Mouse (Mus musculus): ENCODE measurements at regions not wholly inside any gene's neighbourhood (a gene's known extent, or its start where the extent isn't known, plus 50 kb on each side); places are given as distances from the start of the nearest gene placed in this dataset.
A peak's percentile ranks its signal among the peaks of the same experiment; 100 is the strongest.

DNA sequence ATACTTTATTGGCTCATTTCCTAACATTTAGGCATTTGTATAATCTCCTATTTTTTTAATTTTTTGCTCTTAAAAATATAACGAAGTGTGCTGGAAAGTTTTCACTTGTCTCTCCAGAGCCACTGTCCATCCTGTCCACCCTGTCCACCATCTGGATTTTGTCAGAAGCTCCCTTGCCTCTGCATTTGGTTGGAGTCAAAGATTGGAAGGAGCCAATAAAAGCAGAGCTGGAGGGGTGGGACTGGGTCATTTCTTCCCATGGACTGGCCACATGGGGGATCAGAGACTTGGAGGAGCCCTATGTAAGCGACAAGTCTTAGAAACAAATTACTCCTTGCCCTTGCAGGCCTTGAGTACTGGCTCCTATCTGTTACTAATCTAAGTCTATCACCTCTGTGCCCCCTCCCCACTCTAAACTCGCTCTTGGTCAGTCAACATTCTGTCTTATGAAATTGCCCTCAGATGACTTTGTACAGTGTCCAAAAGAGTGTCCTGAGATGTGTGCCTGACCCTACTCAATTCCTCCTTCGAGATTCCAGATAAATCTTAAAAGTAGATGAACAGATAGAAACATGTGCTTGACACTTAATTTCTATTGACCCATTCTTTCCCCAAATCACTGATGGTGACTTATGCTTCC, 303.3 kb downstream of the Nuak1 start:
- 87% methylated on average over 4 of the region's 4 CpGs for WGBS
- no peak for ATAC-seq (ENCODE audit: low FRiP score, low read depth)
- no peaks in the 10 kb centered on the region for H3K4me1 ChIP-seq (replicated peaks)
- H3K36me3 ChIP-seq: no peaks in the 10 kb centered on the region
- H3K4me3 ChIP-seq: no peak overlapping the region
- H3K9me3 ChIP-seq: no peaks in the 10 kb centered on the region
- no peak overlapping the region for H3K27ac ChIP-seq (replicated peaks)
- no peak overlapping the region for H3K4me2 ChIP-seq
- H3K27me3 ChIP-seq: no peaks in the 10 kb centered on the region
- H3K9ac ChIP-seq: no peak overlapping the region

GRCm38 (mm10) chr10:84142741-84143454, 297.5 kb downstream of the Nuak1 start:
- no peak for ATAC-seq (ENCODE audit: low FRiP score, low read depth)
- no peaks in the 10 kb centered on the region for H3K9me3 ChIP-seq
- no peak overlapping the region for H3K4me3 ChIP-seq
- H3K4me2 ChIP-seq: no peak overlapping the region
- H3K9ac ChIP-seq: no peak overlapping the region
- no peaks in the 10 kb centered on the region for H3K27me3 ChIP-seq
- no peaks in the 10 kb centered on the region for H3K4me1 ChIP-seq (replicated peaks)
- H3K27ac ChIP-seq (replicated peaks): no peak overlapping the region
- WGBS: 79% methylated on average over 8 of the region's 8 CpGs
- no peaks in the 10 kb centered on the region for H3K36me3 ChIP-seq

- ATAC-seq (ENCODE audit: low FRiP score, low read depth): no peak
- 72% methylated on average over 5 of the region's 5 CpGs for WGBS
- H3K4me1 ChIP-seq (replicated peaks): no peaks in the 10 kb centered on the region
- no peak overlapping the region for H3K27ac ChIP-seq (replicated peaks)
- no peak overlapping the region for H3K4me3 ChIP-seq
- H3K4me2 ChIP-seq: no peak overlapping the region
- H3K9ac ChIP-seq: no peak overlapping the region
- no peaks in the 10 kb centered on the region for H3K27me3 ChIP-seq
- no peaks in the 10 kb centered on the region for H3K36me3 ChIP-seq
- H3K9me3 ChIP-seq: no peaks in the 10 kb centered on the region
These were observed 296.6 kb downstream of the Nuak1 start for GRCm38 (mm10) chr10:84143674-84144343.

DNA sequence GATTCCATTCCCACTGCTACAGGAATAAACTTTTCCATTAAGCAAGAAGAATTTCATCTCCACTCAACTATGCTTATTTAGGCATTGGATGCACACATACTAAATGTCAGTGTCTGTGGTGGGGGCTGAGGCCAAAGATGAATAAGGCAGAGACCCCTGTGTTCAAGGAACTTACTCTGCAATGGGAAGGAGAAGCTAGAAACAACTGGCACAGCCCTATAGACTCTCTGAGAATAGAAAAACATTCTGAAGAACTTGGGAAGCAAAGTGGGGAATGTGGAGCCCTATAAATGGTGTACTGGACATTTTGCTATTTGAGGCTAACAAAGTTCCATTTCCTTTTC, 296.1 kb downstream of the Nuak1 start:
- Histone ChIP-seq H3K9ac (no peak overlapping the region), H3K4me1 (replicated peaks) (no peaks in the 10 kb centered on the region), H3K27ac (replicated peaks) (no peak overlapping the region), H3K4me2 (no peak overlapping the region), H3K36me3 (no peaks in the 10 kb centered on the region), H3K27me3 (no peaks in the 10 kb centered on the region), H3K9me3 (no peaks in the 10 kb centered on the region), H3K4me3 (no peak overlapping the region)
- no peak for ATAC-seq (ENCODE audit: low FRiP score, low read depth)

- Histone ChIP-seq H3K4me1 (replicated peaks) (no peaks in the 10 kb centered on the region), H3K36me3 (no peaks in the 10 kb centered on the region), H3K9ac (no peak overlapping the region), H3K9me3 (no peaks in the 10 kb centered on the region), H3K4me3 (no peak overlapping the region), H3K27ac (replicated peaks) (no peak overlapping the region), H3K27me3 (no peaks in the 10 kb centered on the region), H3K4me2 (no peak overlapping the region)
- no peak for ATAC-seq (ENCODE audit: low FRiP score, low read depth)
- 89% methylated on average over 2 of the region's 2 CpGs for WGBS
These were observed 293.0 kb downstream of the Nuak1 start for GRCm38 (mm10) chr10:84147305-84147984.

- H3K4me1 ChIP-seq (replicated peaks): no peaks in the 10 kb centered on the region
- H3K4me2 ChIP-seq: no peak overlapping the region
- H3K9me3 ChIP-seq: no peaks in the 10 kb centered on the region
- no peak for ATAC-seq (ENCODE audit: low FRiP score, low read depth)
- H3K27ac ChIP-seq (replicated peaks): no peak overlapping the region
- no peaks in the 10 kb centered on the region for H3K36me3 ChIP-seq
- no peak overlapping the region for H3K4me3 ChIP-seq
- H3K27me3 ChIP-seq: no peaks in the 10 kb centered on the region
- no peak overlapping the region for H3K9ac ChIP-seq
- 81% methylated on average over 4 of the region's 4 CpGs for WGBS
These were observed 276.6 kb downstream of the Nuak1 start for GRCm38 (mm10) chr10:84163752-84164151.

DNA sequence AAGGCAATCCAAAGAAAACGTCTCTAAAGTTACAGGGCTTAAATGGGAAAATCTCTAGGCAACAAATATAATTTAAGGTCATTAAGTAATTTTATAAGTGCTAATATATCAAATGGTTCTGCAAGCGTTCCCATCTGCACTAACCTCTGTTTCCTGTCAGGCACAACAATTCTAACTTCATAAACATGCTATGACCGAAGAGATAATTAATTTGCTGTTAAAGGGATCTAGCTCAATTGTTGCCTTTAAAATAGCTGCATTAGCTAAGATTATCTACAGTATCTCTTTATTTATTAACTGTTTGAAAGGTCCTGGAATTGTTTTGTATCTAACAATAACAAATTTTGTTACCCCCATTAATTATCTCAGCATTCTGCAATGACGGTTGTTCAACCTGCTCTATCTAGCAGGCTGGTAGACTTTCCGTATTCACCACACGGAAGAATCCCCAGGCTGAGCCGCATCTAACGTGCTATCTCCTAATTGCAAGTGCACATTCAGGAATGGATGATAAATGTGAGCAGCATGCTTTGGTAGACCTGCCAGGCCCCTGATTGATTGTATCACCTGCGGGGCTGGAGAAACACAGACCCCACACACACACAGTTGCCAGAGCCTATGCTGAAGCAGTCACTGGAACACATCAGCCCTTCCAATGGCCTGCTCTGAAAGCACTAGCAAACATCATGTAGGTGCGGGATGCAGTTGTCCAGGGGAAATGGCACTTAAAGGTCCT, 274.4 kb downstream of the Nuak1 start:
- no peak; the same call in 1 of the 2 replicates for ATAC-seq (ENCODE audit: low FRiP score, low read depth)
- Histone ChIP-seq H3K9ac (no peak overlapping the region), H3K27ac (replicated peaks) (no peak overlapping the region), H3K27me3 (no peaks in the 10 kb centered on the region), H3K4me1 (replicated peaks) (no peaks in the 10 kb centered on the region), H3K36me3 (no peaks in the 10 kb centered on the region), H3K4me2 (no peak overlapping the region), H3K4me3 (no peak overlapping the region), H3K9me3 (no peaks in the 10 kb centered on the region)
- 68% methylated on average over 10 of the region's 10 CpGs for WGBS

DNA sequence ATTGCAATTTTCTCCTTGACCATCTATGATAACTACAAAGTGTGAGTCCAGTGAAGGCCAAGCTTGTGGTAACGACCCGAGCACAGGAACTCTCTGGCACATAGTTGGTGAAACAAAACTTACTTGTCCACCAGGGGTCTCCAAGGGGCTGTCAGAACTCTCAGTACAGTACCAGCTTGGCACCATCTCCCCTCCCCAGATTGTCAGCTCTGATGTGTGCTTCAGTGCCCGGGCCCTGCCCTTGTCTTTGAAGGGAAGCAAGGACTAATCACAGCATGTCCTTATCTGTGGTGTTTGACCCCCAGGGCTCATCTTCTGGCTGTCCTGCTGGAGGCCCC, 273.9 kb downstream of the Nuak1 start:
- no peaks in the 10 kb centered on the region for H3K27me3 ChIP-seq
- H3K36me3 ChIP-seq: no peaks in the 10 kb centered on the region
- ATAC-seq (ENCODE audit: low FRiP score, low read depth): peak; percentile 77; the same call in 1 of the 2 replicates
- H3K4me2 ChIP-seq: no peak overlapping the region
- no peaks in the 10 kb centered on the region for H3K4me1 ChIP-seq (replicated peaks)
- H3K4me3 ChIP-seq: no peak overlapping the region
- H3K9me3 ChIP-seq: no peaks in the 10 kb centered on the region
- 44% methylated on average over 3 of the region's 3 CpGs for WGBS
- H3K9ac ChIP-seq: no peak overlapping the region
- no peak overlapping the region for H3K27ac ChIP-seq (replicated peaks)

GRCm38 (mm10) chr10:84172828-84173321, 267.5 kb downstream of the Nuak1 start:
- H3K4me2 ChIP-seq: no peak overlapping the region
- ATAC-seq (ENCODE audit: low FRiP score, low read depth): 0 out of 2 replicates have a peak, but pooled peaks have one; percentile 30
- no peaks in the 10 kb centered on the region for H3K9me3 ChIP-seq
- H3K4me1 ChIP-seq (replicated peaks): no peaks in the 10 kb centered on the region
- H3K9ac ChIP-seq: no peak overlapping the region
- H3K36me3 ChIP-seq: no peaks in the 10 kb centered on the region
- no peak overlapping the region for H3K4me3 ChIP-seq
- H3K27ac ChIP-seq (replicated peaks): 0 out of 2 replicates have a peak overlapping the region, but pooled peaks have one; percentile 11
- 56% methylated on average over 4 of the region's 4 CpGs for WGBS
- no peaks in the 10 kb centered on the region for H3K27me3 ChIP-seq

DNA sequence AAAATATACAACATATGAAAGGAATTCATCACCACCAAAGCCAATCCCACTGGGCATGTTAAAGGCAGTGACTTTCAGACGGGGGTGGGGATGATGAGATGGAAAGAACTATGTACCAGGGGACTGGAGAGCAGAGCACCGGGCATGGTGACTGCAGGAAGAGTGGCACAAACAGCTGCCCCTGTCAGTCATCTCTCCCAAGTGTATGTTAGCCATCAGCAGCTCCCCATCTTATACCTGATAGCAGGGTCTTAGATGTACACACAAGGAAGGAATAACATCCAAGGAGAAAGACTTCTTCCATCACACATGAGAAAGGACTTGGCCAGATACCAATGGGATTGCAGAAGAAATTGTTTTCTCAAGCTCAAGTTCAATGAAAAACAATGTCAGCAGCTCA, 257.2 kb downstream of the Nuak1 start:
- Histone ChIP-seq H3K9ac (no peak overlapping the region), H3K9me3 (no peaks in the 10 kb centered on the region), H3K4me2 (no peak overlapping the region), H3K4me1 (replicated peaks) (no peaks in the 10 kb centered on the region), H3K4me3 (no peak overlapping the region), H3K36me3 (no peaks in the 10 kb centered on the region), H3K27me3 (no peaks in the 10 kb centered on the region), H3K27ac (replicated peaks) (no peak overlapping the region)
- WGBS: 73% methylated on average over 2 of the region's 2 CpGs
- no peak for ATAC-seq (ENCODE audit: low FRiP score, low read depth)

DNA sequence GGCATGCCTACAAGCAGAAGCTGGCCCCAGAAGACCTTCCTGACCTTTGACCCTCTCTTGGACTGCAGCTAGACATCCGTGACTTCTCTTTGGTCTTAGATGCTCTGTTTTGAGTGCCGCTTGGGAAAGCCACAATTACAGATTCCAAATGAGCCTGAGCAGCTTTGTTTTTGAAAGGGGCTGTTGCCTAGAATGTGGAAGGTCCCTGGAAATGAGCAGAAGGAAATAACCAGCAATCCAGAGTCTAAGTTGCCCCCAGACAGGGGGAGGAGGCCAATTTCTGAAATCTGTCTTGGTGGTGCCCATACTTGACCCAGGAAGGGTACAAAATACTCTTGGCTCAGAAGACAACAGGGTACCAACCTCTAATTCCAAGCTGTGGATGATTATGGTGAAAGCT, 253.9 kb downstream of the Nuak1 start:
- ATAC-seq (ENCODE audit: low FRiP score, low read depth): no peak
- H3K4me1 ChIP-seq (replicated peaks): no peaks in the 10 kb centered on the region
- no peak overlapping the region for H3K4me2 ChIP-seq
- H3K9me3 ChIP-seq: no peaks in the 10 kb centered on the region
- H3K9ac ChIP-seq: no peak overlapping the region
- WGBS: 45% methylated on average over 2 of the region's 2 CpGs
- no peaks in the 10 kb centered on the region for H3K36me3 ChIP-seq
- H3K27me3 ChIP-seq: no peaks in the 10 kb centered on the region
- no peak overlapping the region for H3K4me3 ChIP-seq
- H3K27ac ChIP-seq (replicated peaks): no peak overlapping the region

All from hindbrain, embryonic 15.5 days (tissue).